Mouse (Mus musculus) kidney, embryonic 14.5 days (tissue): ENCODE data around the gene Tmem220. TPM values are rescaled to one million over a fixed set of nuclear protein-coding genes. Genes with fewer than 3 reads are reported as not detected.

Experiments
- ATAC-seq: fragments of 200-750 bp; cut with Nextera tagmentation; 2 replicates; pipeline ENCODE4 v1.8.0; 2017; ENCODE audit warnings: moderate number of reproducible peaks, mild to moderate bottlenecking, moderate TSS enrichment, moderate library complexity; ENCODE audit not compliant: low FRiP score, low TSS enrichment
- H3K27ac ChIP-seq: fragments of 300-500 bp; sonication (generic); 2 replicates; pipeline ENCODE4 v1.5.1; 2014; ENCODE audit warnings: low read depth, mild to moderate bottlenecking, low read length, moderate library complexity, mixed read lengths
- H3K27me3 ChIP-seq: fragments of 300-500 bp; sonication (generic); 2 replicates; pipeline ENCODE4 v1.6.1; 2014; ENCODE audit warnings: mild to moderate bottlenecking, low read length; ENCODE audit not compliant: control insufficient read depth, insufficient read depth
- H3K36me3 ChIP-seq: fragments of 300-500 bp; sonication (generic); 2 replicates; pipeline ENCODE4 v1.6.1; 2014; ENCODE audit warnings: low read length, mixed read lengths; ENCODE audit not compliant: control insufficient read depth, insufficient read depth
- H3K4me1 ChIP-seq: fragments of 300-500 bp; sonication (generic); 2 replicates; pipeline ENCODE4 v1.6.1; 2014; ENCODE audit warnings: low read length, mixed read lengths; ENCODE audit not compliant: control insufficient read depth, insufficient read depth
- H3K4me2 ChIP-seq: fragments of 300-500 bp; sonication (generic); replicated peaks from 2 replicates; pipeline ENCODE4 v1.6.1; 2014; ENCODE audit warnings: low read depth, mild to moderate bottlenecking, low read length
- H3K4me3 ChIP-seq: fragments of 300-500 bp; sonication (generic); 2 replicates; pipeline ENCODE4 v1.5.1; 2014; ENCODE audit warnings: mild to moderate bottlenecking, low read length
- H3K9ac ChIP-seq: fragments of 300-500 bp; sonication (generic); 2 replicates; pipeline ENCODE4 v1.6.1; 2014; ENCODE audit warnings: low read depth, mild to moderate bottlenecking, low read length, moderate library complexity
- H3K9me3 ChIP-seq: fragments of 300-500 bp; sonication (generic); 2 replicates; pipeline ENCODE4 v1.6.1; 2016; ENCODE audit warnings: low read length; ENCODE audit not compliant: control insufficient read depth
- WGBS: fragments of 180-500 bp; shearing (Covaris S2); extraction: QIAGEN DNeasy Blood & Tissue Kit; methylation state at CpG from one replicate; pipeline ENCODE4 v1.1.7; 2014; 5-methylcytosine and 5-hydroxymethylcytosine counted together
- polyA plus RNA-seq: library from polyadenylated mRNA; unstranded; fragments of >200 nt; fragmentation: Nextera tagmentation; extraction: Ambion mirVana; gene quantifications from 2 replicates; pipeline ENCODE4 v1.2.1, GENCODE M21; 2014

The Tmem220 gene
- polyA plus RNA-seq, 1 experiment from 2014 or later, result 1.7 TPM

- 59% methylated on average over 16 of the region's 16 CpGs for WGBS
- no peak overlapping the region for H3K9ac ChIP-seq
- no peak for ATAC-seq
- H3K36me3 ChIP-seq, result no peaks in the 10 kb centered on the region
- H3K9me3 ChIP-seq, result no peaks in the 10 kb centered on the region
- no peaks in the 10 kb centered on the region for H3K27me3 ChIP-seq
- H3K4me1 ChIP-seq, result no peaks in the 10 kb centered on the region
- H3K4me2 ChIP-seq, result no peak overlapping the region
- no peak overlapping the region for H3K4me3 ChIP-seq
- H3K27ac ChIP-seq, result no peak overlapping the region
Measured at GRCm38 (mm10) chr11:67030904-67031602, 6.1 kb downstream of the Tmem220 start.

GRCm38 (mm10) chr11:67031603-67031915 is 6.6 kb downstream of the Tmem220 start:
- Histone ChIP-seq H3K4me3 (no peak overlapping the region), H3K27me3 (no peaks in the 10 kb centered on the region), H3K4me2 (no peak overlapping the region), H3K4me1 (no peaks in the 10 kb centered on the region), H3K36me3 (no peaks in the 10 kb centered on the region), H3K9ac (no peak overlapping the region), H3K27ac (no peak overlapping the region), H3K9me3 (no peaks in the 10 kb centered on the region)
- ATAC-seq, result no peak
- 58% methylated on average over 2 of the region's 2 CpGs for WGBS

GRCm38 (mm10) chr11:67034775-67035485 is 10.0 kb downstream of the Tmem220 start:
- H3K4me3 ChIP-seq, result no peak overlapping the region
- H3K4me1 ChIP-seq, result no peaks in the 10 kb centered on the region
- ATAC-seq, result no peak
- peaks cover 23% of the 10 kb centered on the region for H3K36me3 ChIP-seq
- H3K4me2 ChIP-seq, result no peak overlapping the region
- no peaks in the 10 kb centered on the region for H3K9me3 ChIP-seq
- H3K27me3 ChIP-seq, result no peaks in the 10 kb centered on the region
- H3K9ac ChIP-seq, result no peak overlapping the region
- no peak overlapping the region for H3K27ac ChIP-seq
- 76% methylated on average over 4 of the region's 4 CpGs for WGBS

GRCm38 (mm10) chr11:67036229-67036628 is 11.3 kb downstream of the Tmem220 start:
- Histone ChIP-seq H3K4me1 (no peaks in the 10 kb centered on the region), H3K4me2 (no peak overlapping the region), H3K9me3 (no peaks in the 10 kb centered on the region), H3K27me3 (no peaks in the 10 kb centered on the region), H3K27ac (no peak overlapping the region), H3K36me3 (peaks cover 34% of the 10 kb centered on the region), H3K4me3 (no peak overlapping the region), H3K9ac (no peak overlapping the region)
- WGBS, result 93% methylated on average over 6 of the region's 6 CpGs
- ATAC-seq, result no peak

GRCm38 (mm10) chr11:67036892-67037291 is 11.9 kb downstream of the Tmem220 start:
- ATAC-seq, result no peak
- Histone ChIP-seq H3K27ac (no peak overlapping the region), H3K9me3 (no peaks in the 10 kb centered on the region), H3K9ac (no peak overlapping the region), H3K4me3 (no peak overlapping the region), H3K4me2 (no peak overlapping the region), H3K36me3 (peaks cover 41% of the 10 kb centered on the region), H3K4me1 (no peaks in the 10 kb centered on the region), H3K27me3 (no peaks in the 10 kb centered on the region)
- WGBS, result 95% methylated on average over 9 of the region's 9 CpGs

GRCm38 (mm10) chr11:67039799-67040198 is 14.8 kb downstream of the Tmem220 start:
- no peaks in the 10 kb centered on the region for H3K9me3 ChIP-seq
- no peak overlapping the region for H3K27ac ChIP-seq
- ATAC-seq, result no peak
- no peak overlapping the region for H3K4me2 ChIP-seq
- no peaks in the 10 kb centered on the region for H3K27me3 ChIP-seq
- H3K36me3 ChIP-seq, result peaks cover 41% of the 10 kb centered on the region
- 87% methylated on average over 3 of the region's 3 CpGs for WGBS
- no peaks in the 10 kb centered on the region for H3K4me1 ChIP-seq
- H3K9ac ChIP-seq, result no peak overlapping the region
- no peak overlapping the region for H3K4me3 ChIP-seq

- Histone ChIP-seq H3K4me1 (no peaks in the 10 kb centered on the region), H3K9ac (no peak overlapping the region), H3K9me3 (no peaks in the 10 kb centered on the region), H3K36me3 (peaks cover 41% of the 10 kb centered on the region), H3K27me3 (no peaks in the 10 kb centered on the region), H3K4me2 (no peak overlapping the region), H3K4me3 (no peak overlapping the region), H3K27ac (no peak overlapping the region)
- 97% methylated on average over 6 of the region's 6 CpGs for WGBS
- ATAC-seq, result no peak
Measured at GRCm38 (mm10) chr11:67040483-67040882, 15.5 kb downstream of the Tmem220 start.

- no peak for ATAC-seq
- Histone ChIP-seq H3K27me3 (no peaks in the 10 kb centered on the region), H3K9me3 (no peaks in the 10 kb centered on the region), H3K4me3 (no peak overlapping the region), H3K4me2 (no peak overlapping the region), H3K4me1 (no peaks in the 10 kb centered on the region), H3K9ac (no peak overlapping the region), H3K27ac (no peak overlapping the region), H3K36me3 (peaks cover 36% of the 10 kb centered on the region)
- WGBS, result 52% methylated on average over 8 of the region's 8 CpGs
Measured at GRCm38 (mm10) chr11:67043007-67043406, 18.1 kb downstream of the Tmem220 start.

GRCm38 (mm10) chr11:67044959-67045358 is 20.0 kb downstream of the Tmem220 start:
- Histone ChIP-seq H3K9me3 (no peaks in the 10 kb centered on the region), H3K4me2 (no peak overlapping the region), H3K27ac (no peak overlapping the region), H3K27me3 (no peaks in the 10 kb centered on the region), H3K4me3 (no peak overlapping the region), H3K9ac (no peak overlapping the region), H3K4me1 (no peaks in the 10 kb centered on the region), H3K36me3 (peaks cover 18% of the 10 kb centered on the region)
- no peak for ATAC-seq
- WGBS, result 57% methylated on average over 6 of the region's 6 CpGs
